Mouse (Mus musculus): Measurements from ENCODE around the gene Prelp. TPM values are rescaled to one million over a fixed set of nuclear protein-coding genes. Genes with fewer than 3 reads are reported as not detected.

Gene Prelp
- 0.14 TPM in 1 of 2 replicates, not detected in the other for total RNA-seq (2023)

GRCm38 (mm10) chr1:133921304-133921751 lies at the start of gene Prelp:
TSS of gene Prelp (minus strand) at chr1:133921414.

GRCm38 (mm10) chr1:133907949-133908658 lies 13.1 kb downstream of the Prelp start, which contains the start of gene Optc:
TSS of gene Optc (minus strand) at chr1:133907999.

Other genes with a start within 250 kb of the Prelp start
- gene Lax1, start 231.3 kb downstream of the Prelp start, total RNA-seq (2023) = 2.1 and 3.0 TPM in 2 replicates
- gene Atp2b4, start 120.4 kb downstream of the Prelp start, total RNA-seq (2023) = 11.0 and 15.6 TPM in 2 replicates
- not detected in 2 replicates for gene Optc, start 13.4 kb downstream of the Prelp start, total RNA-seq (2023)
- not detected in 2 replicates for gene Fmod, start 115.8 kb upstream of the Prelp start, total RNA-seq (2023)
- 587 and 593 TPM in 2 replicates for gene Btg2, start 157.7 kb upstream of the Prelp start, total RNA-seq (2023)
- 25.4 and 28.8 TPM in 2 replicates for gene Chit1, start 189.8 kb upstream of the Prelp start, total RNA-seq (2023)